Mouse (Mus musculus) limb, embryonic 13.5 days (tissue): ENCODE data around the gene Sfxn2. TPM values are rescaled to one million over a fixed set of nuclear protein-coding genes. Genes with fewer than 3 reads are reported as not detected.

Experiments used
- ATAC-seq: fragments of 200-750 bp; cut with Nextera tagmentation; 2 replicates; pipeline ENCODE4 v1.8.0; 2017; ENCODE audit warnings: low read depth, moderate number of reproducible peaks, moderate TSS enrichment; ENCODE audit not compliant: low FRiP score
- H3K27ac ChIP-seq: fragments of 300-500 bp; sonication (generic); 2 replicates; pipeline ENCODE4 v1.5.1; 2015; ENCODE audit warnings: inconsistent platforms, mild to moderate bottlenecking, moderate library complexity
- H3K27me3 ChIP-seq: fragments of 300-500 bp; sonication (generic); 2 replicates; pipeline ENCODE4 v1.6.1; 2015; ENCODE audit warnings: mild to moderate bottlenecking, inconsistent platforms
- H3K36me3 ChIP-seq: fragments of 300-500 bp; sonication (generic); 2 replicates; pipeline ENCODE4 v1.6.1; 2015; ENCODE audit warnings: inconsistent platforms, mild to moderate bottlenecking, moderate library complexity
- H3K4me1 ChIP-seq: fragments of 300-500 bp; sonication (generic); 2 replicates; pipeline ENCODE4 v1.6.1; 2015; ENCODE audit warnings: inconsistent platforms
- H3K4me2 ChIP-seq: fragments of 300-500 bp; sonication (generic); replicated peaks from 2 replicates; pipeline ENCODE4 v1.6.1; 2015; ENCODE audit warnings: inconsistent platforms, mild to moderate bottlenecking, moderate library complexity
- H3K4me3 ChIP-seq: fragments of 300-500 bp; sonication (generic); 2 replicates; pipeline ENCODE4 v1.5.1; 2015; ENCODE audit warnings: moderate library complexity, mild to moderate bottlenecking, inconsistent platforms
- H3K9ac ChIP-seq: fragments of 300-500 bp; sonication (generic); 2 replicates; pipeline ENCODE4 v1.6.1; 2015; ENCODE audit warnings: mild to moderate bottlenecking, inconsistent platforms
- H3K9me3 ChIP-seq: fragments of 300-500 bp; sonication (generic); 2 replicates; pipeline ENCODE4 v1.6.1; 2016; ENCODE audit warnings: inconsistent platforms
- WGBS: fragments of 180-500 bp; shearing (Covaris S2); methylation state at CpG from one replicate; pipeline ENCODE4 v1.1.7; 2015; 5-methylcytosine and 5-hydroxymethylcytosine counted together
- polyA plus RNA-seq: library from polyadenylated mRNA; unstranded; fragments of >200 nt; fragmentation: Nextera tagmentation; extraction: Ambion mirVana; gene quantifications from 2 replicates; pipeline ENCODE4 v1.2.1, GENCODE M21; 2015

The Sfxn2 gene
- polyA plus RNA-seq, 1 experiment from 2014 or later: 27.8 TPM

DNA sequence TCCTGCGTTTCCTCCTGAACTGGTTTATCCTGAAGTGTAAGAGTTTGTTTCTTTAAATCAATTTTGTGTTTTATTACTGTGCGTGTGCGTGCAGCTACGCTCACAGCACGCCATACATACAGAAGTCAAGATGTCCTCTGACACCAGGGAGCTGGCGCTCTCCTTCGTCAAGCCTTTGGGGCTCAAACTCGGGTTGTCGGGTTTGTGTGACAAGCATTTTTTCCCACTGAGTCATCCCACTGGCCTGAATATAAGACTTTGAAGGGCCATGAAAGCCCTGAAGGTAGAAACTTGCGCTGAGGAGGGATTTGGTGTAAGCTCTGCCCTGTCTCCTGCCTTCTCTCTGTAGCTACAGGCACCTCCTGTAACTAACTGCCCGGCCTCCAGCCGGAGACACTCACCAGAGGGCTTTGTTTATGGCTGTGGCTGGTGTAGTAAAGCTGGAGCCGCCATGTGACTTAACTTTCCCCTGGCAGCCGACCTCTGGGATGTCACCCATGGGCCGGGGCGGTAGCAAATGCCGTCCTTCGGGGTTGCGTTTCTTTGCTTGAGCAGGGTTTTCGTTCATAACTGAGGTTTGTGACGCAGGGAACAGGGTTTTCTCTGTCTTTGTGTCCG is 69.1 kb downstream of the Sfxn2 start:
- H3K4me2 ChIP-seq: peak overlapping the region; percentile 31

DNA sequence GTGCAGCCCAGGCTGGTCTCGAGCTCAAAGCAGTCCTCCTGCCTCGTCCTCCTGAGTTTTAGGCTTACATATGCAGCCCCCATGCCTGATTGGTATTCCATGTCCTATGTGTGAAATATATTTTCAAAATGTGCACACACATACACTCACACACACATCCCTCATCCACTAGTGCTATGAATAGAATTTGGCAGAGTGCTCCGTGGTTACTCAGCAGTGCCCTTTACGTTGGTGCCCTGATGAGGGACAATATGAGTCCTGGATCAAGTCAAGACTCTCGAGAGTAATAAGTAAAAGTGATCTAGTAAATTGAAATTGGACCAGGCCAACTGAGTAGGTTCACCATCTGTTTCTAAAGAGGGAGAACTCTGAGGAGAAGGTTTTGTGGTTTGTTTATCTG is 70.1 kb downstream of the Sfxn2 start:
- ATAC-seq: no peak
- Histone ChIP-seq H3K27ac (peak overlapping the region; percentile 28; the same call in 1 of the 2 replicates), H3K4me1 (peaks cover 90% of the 10 kb centered on the region), H3K27me3 (no peaks in the 10 kb centered on the region), H3K36me3 (peaks cover 46% of the 10 kb centered on the region), H3K4me2 (no peak overlapping the region), H3K9me3 (no peaks in the 10 kb centered on the region), H3K4me3 (no peak overlapping the region), H3K9ac (no peak overlapping the region)
- WGBS: 73% methylated on average over 5 of the region's 5 CpGs

More for the DNA sequence above, 69.1 kb downstream of the Sfxn2 start:
- Histone ChIP-seq H3K36me3 (peaks cover 45% of the 10 kb centered on the region), H3K27ac (peak overlapping the region; percentile 82), H3K27me3 (no peaks in the 10 kb centered on the region), H3K4me1 (peaks cover 91% of the 10 kb centered on the region), H3K9me3 (no peaks in the 10 kb centered on the region), H3K9ac (peak overlapping the region; percentile 50; the same call in 1 of the 2 replicates), H3K4me3 (no peak overlapping the region)
- ATAC-seq: no peak
- 44% methylated on average over 22 of the region's 22 CpGs for WGBS

DNA sequence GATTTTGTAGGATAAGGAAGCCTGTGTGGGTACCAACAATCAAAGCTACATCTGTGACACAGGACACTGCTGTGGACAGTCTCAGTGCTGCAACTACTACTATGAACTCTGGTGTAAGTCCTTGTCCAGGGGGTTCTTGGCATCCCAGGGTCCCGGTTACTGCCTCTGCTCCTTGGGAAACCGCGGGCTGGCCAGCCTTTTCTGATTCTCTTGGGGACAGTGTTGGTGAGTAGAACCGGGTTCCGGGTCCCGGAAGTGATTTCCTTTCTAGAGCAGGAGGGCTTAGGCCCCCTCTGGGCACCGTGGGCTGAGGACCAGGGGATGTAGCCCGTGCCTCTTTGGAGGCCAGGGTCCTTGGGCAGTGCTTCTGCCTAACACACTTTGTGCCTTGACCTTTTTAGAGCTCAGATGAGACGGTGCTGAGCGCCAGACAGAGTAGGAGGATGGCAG is 71.2 kb downstream of the Sfxn2 start:
- H3K36me3 ChIP-seq: peaks cover 51% of the 10 kb centered on the region

DNA sequence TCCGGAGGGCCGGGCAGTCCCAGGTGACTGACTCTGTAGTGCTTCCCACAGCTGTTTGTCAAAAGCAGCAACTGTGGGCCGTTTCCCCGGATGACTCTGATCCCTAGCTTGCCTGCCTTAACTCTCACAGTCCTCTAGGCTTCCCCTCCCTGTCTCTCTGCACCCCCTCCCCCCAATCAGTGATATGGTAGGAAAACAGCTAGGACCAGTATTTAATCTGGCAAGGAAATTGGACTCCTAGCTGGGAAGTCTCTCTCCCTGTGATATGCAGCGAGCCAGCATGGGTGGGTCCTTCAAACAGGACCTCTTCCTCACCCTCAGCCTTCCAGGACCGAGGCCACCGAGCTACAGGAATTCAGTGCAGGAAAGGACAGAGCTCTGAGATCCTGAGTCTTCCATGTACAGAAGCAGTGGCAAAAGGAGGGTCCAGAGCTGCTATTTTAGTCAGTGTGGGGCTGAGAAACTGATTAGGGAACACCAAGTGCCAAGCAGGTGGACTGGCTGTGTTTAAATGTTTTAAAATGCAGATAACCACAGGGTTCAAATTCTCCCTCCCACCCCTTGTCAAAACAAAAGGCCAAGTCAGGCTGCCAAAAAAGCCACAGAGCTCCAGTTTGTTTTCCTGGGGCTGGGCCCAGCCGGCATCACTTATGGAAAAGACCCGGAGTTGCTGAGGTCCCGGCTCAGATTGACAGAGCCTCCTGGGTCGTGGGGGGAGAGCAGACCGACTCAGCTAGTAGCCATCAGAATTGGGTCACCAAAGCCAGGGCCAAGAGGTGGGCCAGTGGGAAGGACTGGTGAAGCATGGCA is 71.8 kb downstream of the Sfxn2 start:
- H3K4me2 ChIP-seq: no peak overlapping the region; the same call in 1 of the 2 replicates
- H3K36me3 ChIP-seq: peaks cover 51% of the 10 kb centered on the region
- ATAC-seq: peak; percentile 25; the same call in 1 of the 2 replicates
- H3K9ac ChIP-seq: 0 out of 2 replicates have a peak overlapping the region, but pooled peaks have one; percentile 25
- H3K4me3 ChIP-seq: no peak overlapping the region
- H3K9me3 ChIP-seq: no peaks in the 10 kb centered on the region
- WGBS: 51% methylated on average over 12 of the region's 12 CpGs
- no peaks in the 10 kb centered on the region for H3K27me3 ChIP-seq
- H3K27ac ChIP-seq: peak overlapping the region; percentile 76
- H3K4me1 ChIP-seq: peaks cover 77% of the 10 kb centered on the region

More for the DNA sequence above, 71.2 kb downstream of the Sfxn2 start:
- Histone ChIP-seq H3K27ac (peak overlapping the region; percentile 76), H3K4me2 (no peak overlapping the region), H3K4me1 (peaks cover 80% of the 10 kb centered on the region), H3K27me3 (no peaks in the 10 kb centered on the region), H3K4me3 (no peak overlapping the region), H3K9me3 (no peaks in the 10 kb centered on the region), H3K9ac (peak overlapping the region; percentile 25; the same call in 1 of the 2 replicates)
- WGBS: 87% methylated on average over 10 of the region's 10 CpGs
- ATAC-seq: no peak

DNA sequence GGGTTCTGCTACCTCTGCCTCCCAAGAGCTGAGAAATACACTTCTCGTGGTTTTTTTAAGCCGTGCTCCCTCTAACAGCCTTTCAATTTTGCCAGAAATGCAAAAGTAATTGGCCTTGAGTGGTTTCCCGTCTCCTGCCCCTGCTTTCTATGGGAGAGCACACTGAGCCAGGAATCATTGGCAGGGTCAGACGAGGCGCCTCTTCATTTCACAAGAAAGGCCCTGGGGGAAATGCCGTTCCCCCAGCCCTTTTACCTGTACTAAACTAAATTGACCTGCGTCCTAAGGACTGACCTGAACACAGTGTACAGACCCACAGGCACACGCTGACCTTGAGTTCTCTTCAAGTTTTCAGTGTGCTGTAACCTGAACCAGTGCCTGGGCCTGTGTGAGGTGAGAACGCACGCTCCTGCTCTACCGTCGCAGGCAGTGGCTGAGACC is 72.9 kb downstream of the Sfxn2 start:
- ATAC-seq: no peak
- WGBS: 73% methylated on average over 12 of the region's 12 CpGs
- Histone ChIP-seq H3K4me1 (peaks cover 74% of the 10 kb centered on the region), H3K4me3 (no peak overlapping the region), H3K36me3 (peaks cover 46% of the 10 kb centered on the region), H3K4me2 (no peak overlapping the region), H3K9ac (no peak overlapping the region), H3K27me3 (no peaks in the 10 kb centered on the region), H3K9me3 (no peaks in the 10 kb centered on the region), H3K27ac (peak overlapping the region; percentile 76; the same call in 1 of the 2 replicates)

DNA sequence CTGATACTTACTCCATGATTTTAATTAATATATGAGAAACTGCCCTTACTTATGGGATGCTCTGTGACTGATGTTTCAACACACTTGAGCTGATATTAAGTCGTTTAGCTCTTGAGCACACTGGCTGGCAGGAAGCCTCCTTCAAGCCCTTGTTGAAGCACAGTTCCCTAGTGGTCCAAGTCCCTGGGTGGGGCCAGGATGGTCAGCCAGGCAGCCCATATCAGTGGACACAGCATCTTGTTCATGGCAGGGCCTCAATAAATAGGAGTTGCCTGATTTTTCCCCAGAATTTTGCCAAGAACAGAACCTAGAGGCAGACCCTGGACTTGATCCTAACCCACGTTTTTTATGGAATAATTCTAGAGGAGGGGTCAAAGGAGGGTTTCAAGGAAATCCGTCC is 74.1 kb downstream of the Sfxn2 start:
- Histone ChIP-seq H3K4me1 (peaks cover 62% of the 10 kb centered on the region), H3K4me2 (no peak overlapping the region), H3K9ac (no peak overlapping the region), H3K36me3 (peaks cover 51% of the 10 kb centered on the region), H3K27me3 (no peaks in the 10 kb centered on the region), H3K27ac (no peak overlapping the region), H3K4me3 (no peak overlapping the region), H3K9me3 (no peaks in the 10 kb centered on the region)
- no peak for ATAC-seq
- 71% methylated on average over 3 of the region's 3 CpGs for WGBS

Other genes starting within 250 kb of the Sfxn2 start
- gene Psd, start 246.2 kb upstream of the Sfxn2 start, polyA plus RNA-seq: 4.1 and 4.8 TPM in 2 replicates
- 14.7 and 15.5 TPM in 2 replicates for gene Fbxl15, start 245.2 kb upstream of the Sfxn2 start, polyA plus RNA-seq
- gene Cuedc2, start 234.7 kb upstream of the Sfxn2 start, polyA plus RNA-seq: 176 and 177 TPM in 2 replicates
- 3.5 and 4.8 TPM in 2 replicates for gene Mfsd13a, start 232.2 kb upstream of the Sfxn2 start, polyA plus RNA-seq
- gene 2310034G01Rik, start 223.1 kb upstream of the Sfxn2 start, polyA plus RNA-seq: 2.7 TPM in 2 replicates
- 145 and 152 TPM in 2 replicates for gene Actr1a, start 177.6 kb upstream of the Sfxn2 start, polyA plus RNA-seq
- gene Sufu, start 176.5 kb upstream of the Sfxn2 start, polyA plus RNA-seq: 36.4 and 38.8 TPM in 2 replicates
- 13.6 and 14.2 TPM in 2 replicates for gene Trim8, start 71.7 kb upstream of the Sfxn2 start, polyA plus RNA-seq
- gene Arl3, start 167 bp upstream of the Sfxn2 start, polyA plus RNA-seq: 178 and 183 TPM in 2 replicates
- 47.7 and 49.9 TPM in 2 replicates for gene Wbp1l, start 25.7 kb downstream of the Sfxn2 start, polyA plus RNA-seq
- gene Cyp17a1, start 99.8 kb downstream of the Sfxn2 start, polyA plus RNA-seq: 0.05 TPM in 1 of 2 replicates, not detected in the other
- 15.7 and 18.1 TPM in 2 replicates for gene Borcs7, start 116.5 kb downstream of the Sfxn2 start, polyA plus RNA-seq
- gene As3mt, start 134.1 kb downstream of the Sfxn2 start, polyA plus RNA-seq: 38.3 and 38.5 TPM in 2 replicates
- 3.2 and 4.1 TPM in 2 replicates for gene Cnnm2, start 188.2 kb downstream of the Sfxn2 start, polyA plus RNA-seq